Mouse (Mus musculus): ENCODE data around the gene Adar.

The Adar gene

DNA sequence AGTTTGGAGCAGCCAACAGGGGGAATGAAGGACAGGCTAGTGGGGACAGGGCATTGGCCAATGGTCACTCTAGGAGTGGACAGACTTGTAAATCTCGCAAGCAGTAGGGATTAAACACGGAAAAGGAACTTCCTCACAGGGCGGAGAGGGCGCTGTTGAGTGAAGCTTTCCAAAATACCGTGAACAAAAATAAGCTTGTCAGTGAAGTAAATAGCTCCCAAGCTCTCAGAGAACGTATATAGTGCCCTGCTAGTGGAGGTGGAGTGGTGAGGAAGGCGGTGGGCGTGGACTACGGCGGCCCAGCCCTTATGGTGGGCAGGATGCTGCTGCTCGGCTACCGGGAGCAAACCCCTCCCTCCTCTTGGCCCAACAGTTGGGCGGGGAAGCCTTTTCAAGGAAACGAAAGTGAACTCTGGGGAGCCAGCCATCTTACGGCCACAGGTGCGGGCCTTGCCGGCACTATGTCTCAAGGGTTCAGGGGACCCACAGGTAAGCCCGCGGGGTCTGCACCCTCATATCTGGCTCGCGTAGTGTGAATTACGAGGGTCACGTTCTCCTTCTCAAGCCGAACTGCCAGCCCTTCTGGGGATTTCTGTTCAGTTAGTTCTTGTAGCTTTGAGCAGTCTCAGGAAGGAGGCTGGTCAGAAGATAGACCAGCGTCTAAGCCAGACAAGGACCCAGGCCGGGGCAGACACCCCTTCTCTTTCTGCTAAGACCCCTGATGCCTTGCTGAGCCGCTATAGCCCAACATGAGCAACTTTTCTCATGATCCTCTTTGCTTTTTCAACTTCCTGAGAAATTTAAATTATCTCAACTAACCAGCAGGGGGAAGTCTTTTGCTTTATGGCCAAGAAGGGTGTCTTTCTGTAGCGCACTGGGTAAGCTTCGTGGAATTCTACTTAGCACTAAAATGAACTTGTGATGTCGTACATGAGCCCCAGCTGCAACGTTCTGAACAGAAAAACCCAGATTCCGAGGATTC lies 15.8 kb downstream of the Adar start:
- in situ Hi-C loops (cut with MboI, MseI): loop anchor here (5.0 kb wide), 1 partner anchor 42 kb away; the partner anchor contains the start of gene Ube2q1

DNA sequence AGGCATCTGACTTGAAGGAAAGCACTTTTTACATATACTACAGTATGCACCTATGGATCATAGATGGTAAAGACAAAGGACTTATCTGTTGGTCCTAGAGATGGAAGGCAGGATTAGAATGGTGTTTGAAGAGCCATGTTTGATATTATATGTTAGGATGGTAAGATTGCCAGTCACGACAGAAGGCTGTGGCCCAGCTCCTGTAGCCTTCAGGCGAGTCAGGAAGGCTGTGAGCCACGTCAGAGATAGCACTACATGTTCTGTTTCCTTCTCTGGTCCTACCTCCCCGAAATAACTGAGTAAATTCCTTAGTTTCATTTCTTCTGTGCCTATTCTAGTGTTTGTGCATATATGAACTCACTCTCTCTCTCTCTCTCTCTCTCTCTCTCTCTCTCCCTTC lies 17.3 kb downstream of the Adar start:
- in situ Hi-C loops (cut with MboI, MseI): loop anchor here (5.0 kb wide), 1 partner anchor 40 kb away; the partner anchor contains the start of gene Ube2q1

GRCm38 (mm10) chr3:89738509-89738908 lies 23.7 kb downstream of the Adar start:
- in situ Hi-C loops (cut with MboI, MseI): no loop called here

DNA sequence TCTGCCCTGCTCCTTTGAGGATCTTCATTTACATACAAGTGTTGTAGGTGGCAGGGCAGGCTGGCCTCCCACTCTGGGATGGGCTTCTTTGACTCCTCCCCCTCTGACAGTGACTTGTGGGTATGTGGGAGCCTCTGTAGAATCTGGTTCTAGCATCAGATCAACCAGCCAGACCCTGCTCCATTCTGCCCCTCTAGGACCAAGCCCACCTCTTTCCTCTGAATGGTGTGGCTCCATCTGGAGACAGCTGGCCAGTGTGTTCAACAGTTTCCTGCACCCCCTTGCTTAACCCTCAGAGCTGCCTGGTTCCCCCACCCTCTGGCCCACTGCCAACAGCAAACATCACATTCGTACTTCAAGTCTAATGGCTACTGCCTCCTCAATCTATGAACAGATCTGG lies 37.5 kb downstream of the Adar start:
- in situ Hi-C loops (cut with MboI, MseI): no loop called here

- in situ Hi-C loops (cut with MboI, MseI): no loop called here
Observed at GRCm38 (mm10) chr3:89755283-89755682, 40.5 kb downstream of the Adar start.

DNA sequence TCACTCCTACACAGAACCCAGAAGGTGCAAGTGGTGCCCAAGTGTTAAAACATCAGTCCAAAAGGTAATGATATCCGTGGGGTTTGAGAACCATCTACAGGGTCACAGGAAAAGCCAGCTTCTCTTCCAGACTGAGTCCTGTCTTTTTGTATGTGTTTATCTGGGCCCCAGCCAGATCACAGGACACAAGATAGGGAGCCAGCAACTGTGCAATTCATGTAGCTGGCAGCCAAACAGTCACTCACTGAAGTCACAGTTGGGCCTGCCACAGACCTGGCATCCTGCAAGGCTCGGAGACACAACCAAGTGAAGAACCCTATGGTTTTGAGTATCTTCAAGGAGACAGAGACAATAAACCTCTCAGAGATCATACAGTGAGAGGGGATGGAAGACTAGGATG lies 43.0 kb downstream of the Adar start:
- in situ Hi-C loops (cut with MboI, MseI): no loop called here

DNA sequence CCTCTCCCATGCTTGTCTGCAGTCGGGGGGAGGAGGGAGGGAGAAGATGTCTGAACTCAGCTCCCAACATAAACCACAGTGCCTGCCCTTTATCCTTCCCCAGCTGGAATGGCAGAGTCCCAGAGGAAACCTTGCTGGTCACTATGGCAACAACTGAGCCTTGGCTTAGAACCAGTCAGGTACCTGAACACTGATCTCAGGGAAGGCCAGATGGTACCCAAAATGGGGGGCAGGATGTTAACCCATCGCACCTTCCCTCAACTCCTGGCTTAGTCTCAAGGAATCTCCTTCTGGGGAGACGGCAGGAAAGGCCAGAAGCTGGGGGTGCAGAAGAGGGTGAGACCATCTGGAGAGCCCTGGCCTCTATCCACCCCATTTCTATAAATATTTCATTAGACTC lies 45.0 kb downstream of the Adar start:
- in situ Hi-C loops (cut with MboI, MseI): no loop called here

DNA sequence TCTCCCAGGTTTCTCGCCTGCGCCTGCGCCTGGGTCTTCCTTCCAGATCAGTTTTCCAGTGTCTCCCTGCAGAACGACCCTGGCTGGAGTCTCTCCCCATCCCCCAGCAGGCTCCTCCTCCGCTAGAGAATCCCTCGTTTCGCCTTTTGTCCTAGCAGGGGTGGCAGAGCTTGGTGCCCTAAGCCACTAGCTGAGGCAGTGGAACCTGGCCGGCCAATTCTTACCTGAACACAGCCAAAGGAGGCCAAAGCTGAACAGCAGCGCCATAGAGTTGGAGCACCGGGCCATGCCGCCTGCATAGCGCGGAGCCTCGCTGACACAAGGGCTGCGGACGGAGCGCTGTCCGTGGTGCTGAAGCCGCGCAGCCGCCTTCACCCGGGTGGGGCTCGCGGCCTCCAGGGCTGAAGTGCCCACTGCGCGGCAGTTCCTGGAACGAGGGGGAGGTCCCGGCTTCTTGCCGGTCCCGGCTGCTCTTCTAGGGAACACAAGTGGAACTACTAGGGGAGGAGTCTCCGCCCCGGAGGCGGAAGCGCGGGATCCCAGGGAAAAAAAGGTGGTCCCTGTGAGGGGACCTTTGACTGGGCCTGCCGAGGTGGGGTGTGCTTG lies 49.4 kb downstream of the Adar start, which contains the start of gene Chrnb2:
Chrnb2 (minus strand) TSS at position 514 of the 606 bp plus-strand sequence.
- in situ Hi-C loops (cut with MboI, MseI): no loop called here

DNA sequence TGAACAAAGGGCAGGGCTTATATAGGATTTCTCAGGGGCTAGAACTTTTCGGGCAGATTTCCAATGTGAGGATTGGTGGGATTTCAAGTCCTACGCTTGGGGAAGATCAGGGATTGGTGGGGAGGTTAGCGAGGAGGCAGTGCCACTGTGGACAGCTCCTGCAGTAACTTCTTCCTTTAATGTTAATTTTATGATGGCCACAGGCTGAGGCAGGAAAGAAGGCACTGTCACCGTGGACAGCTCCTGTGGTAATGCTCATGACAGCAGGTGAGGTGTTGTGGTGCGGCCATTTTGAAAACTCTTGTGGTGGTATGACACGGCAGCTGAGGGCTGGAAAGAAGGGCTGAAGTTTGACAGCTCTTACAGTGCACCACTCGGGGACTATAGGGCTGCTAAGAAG lies 54.8 kb downstream of the Adar start:
- in situ Hi-C loops (cut with MboI, MseI): no loop called here

DNA sequence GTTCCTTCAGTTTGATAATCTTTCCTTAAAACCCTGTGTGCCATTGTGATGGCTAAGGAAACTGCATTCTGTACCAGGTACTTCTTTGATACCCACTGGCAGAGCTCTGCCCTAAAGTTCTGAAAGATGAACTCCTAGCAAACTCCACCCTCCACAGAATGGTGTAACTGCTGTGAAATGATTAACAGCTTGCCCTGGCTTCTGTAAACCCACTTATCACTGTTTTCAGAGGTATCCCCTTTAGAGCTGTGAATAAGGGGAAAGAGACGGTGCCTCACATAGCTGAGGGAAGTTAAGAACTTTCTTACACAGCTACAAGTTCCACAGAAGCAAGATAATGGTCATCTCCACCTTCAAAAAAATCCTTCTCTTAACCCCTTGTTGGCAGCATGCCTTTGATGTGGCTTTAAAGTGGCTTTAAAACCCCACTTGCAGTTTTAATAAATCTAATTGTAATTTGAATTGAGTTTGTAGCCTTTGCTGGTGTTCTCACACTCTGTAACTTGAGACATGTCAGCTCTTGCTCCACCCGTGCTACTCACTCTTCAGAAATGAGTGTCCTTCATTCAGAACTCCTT lies 55.7 kb downstream of the Adar start:
- in situ Hi-C loops (cut with MboI, MseI): loop anchor here (5.0 kb wide), 1 partner anchor 38 kb away; no protein-coding TSS in a partner anchor

GRCm38 (mm10) chr3:89772588-89772967 lies 57.8 kb downstream of the Adar start:
- in situ Hi-C loops (cut with MboI, MseI): loop anchor here (5.0 kb wide), 1 partner anchor 40 kb away; no protein-coding TSS in a partner anchor

DNA sequence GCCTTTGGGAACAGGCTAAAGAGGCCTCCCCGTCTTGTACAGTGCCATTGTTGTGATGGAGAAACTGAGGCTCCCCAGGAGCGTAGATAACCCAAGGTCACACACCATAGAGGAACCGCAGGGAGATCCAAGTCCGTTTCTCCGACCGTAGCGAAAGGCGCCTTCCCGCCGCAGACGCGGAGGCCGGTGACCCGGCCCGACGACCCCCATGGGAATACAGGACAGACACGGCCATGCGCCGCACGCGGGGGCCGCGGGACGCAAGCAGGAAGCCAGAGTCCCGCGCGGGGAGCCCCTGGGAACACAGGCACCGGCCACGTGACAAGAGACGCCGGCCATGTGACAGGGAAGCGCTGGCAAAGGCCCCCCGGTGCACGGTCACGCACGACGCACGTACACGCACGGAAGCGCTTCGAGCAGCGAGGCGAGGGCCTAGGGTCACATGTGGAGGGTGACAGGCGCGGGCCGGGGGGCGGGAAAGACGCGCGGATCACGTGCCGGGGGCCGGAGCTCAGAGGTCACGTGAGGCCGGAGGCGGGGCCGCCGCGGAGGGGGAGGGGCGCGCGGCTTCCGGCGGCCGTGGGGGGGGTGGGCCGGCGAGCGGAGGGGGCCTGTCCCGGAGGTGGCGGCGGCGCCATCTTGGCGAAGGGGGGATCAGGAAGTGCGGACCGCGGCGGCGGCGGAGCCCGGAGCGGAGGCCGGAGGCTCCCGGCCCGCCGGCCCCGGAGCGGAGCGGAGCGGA lies 58.3 kb downstream of the Adar start, which contains the start of gene Ube2q1:
Ube2q1 (plus strand) TSS at position 649 of the 742 bp plus-strand sequence.
- in situ Hi-C loops (cut with MboI, MseI): loop anchor here (5.0 kb wide), 1 partner anchor 41 kb away; no protein-coding TSS in a partner anchor

- in situ Hi-C loops (cut with MboI, MseI): loop anchor here (5.0 kb wide), 1 partner anchor 41 kb away; no protein-coding TSS in a partner anchor
Observed at GRCm38 (mm10) chr3:89773740-89774211, 59.0 kb downstream of the Adar start.

DNA sequence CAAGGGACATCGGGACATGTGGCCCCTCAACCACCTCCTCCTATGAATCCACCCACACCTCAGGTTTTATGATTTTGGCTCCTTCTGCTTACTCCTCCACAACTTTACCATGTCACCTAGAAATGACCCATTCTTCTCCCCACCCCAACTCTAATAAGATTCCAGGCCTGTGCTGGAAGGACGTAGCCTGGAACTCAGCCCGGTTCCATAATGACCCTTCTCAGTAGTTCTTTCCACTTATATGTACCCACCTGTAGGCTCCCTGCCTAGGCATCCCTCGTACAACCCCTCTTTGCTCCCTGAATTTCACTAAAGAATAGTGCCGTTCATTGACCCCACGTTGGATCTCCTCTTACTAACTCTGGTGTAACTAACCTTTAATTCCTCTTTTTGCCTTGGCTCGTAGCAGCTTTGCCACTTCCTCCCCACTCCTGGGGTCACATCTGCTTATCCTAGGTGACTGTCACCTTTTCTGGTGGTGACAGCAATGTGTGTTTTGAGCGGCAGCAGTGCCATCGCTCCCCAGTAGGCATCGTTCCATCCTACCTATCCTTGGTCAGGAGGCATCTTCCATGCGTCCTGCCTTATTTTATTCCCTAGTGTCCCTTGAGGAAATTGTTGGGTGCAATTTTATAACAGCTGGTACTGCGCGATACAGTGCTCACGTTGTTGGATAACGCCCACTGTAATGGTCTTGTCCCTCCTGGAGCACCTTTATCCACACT lies 59.6 kb downstream of the Adar start:
- in situ Hi-C loops (cut with MboI, MseI): loop anchor here (5.0 kb wide), 1 partner anchor 42 kb away; no protein-coding TSS in a partner anchor

DNA sequence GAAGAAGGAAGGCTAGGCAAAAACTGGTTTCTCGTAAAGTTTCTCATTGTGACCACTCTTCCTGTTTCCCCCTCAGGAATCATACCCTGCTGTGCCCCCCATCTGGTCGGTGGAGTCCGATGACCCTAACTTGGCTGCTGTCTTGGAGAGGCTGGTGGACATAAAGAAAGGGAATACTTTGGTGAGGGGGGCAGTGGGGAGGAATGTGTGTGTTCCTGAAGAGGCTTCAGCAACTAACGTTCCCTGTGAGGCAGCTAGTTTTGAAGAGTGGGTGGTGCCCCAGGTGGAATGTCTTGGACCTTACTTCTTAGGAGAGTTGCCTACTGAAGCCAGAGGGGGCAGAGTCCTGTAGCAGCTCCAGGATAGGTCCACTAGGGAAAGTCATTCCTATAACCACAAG lies 61.2 kb downstream of the Adar start:
- in situ Hi-C loops (cut with MboI, MseI): no loop called here

DNA sequence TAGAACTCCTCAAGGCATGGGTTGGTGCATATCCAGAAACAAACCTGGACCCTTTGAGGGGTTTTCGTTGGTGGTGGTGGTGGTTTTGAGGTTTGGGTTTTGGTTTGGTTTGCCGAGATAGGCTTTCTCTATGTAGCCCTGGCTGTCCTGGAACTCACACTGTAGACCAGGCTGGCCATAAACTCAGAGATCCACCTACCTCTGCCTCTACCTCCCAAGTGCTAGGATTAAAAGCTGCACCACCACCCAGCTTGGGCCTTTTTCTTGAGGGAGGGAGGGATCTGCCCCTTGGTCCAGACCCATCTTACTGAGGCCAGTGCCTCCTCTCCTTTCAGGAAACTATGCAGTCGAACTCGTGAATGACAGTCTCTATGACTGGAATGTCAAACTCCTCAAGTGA lies 65.3 kb downstream of the Adar start:
- in situ Hi-C loops (cut with MboI, MseI): no loop called here

- in situ Hi-C loops (cut with MboI, MseI): no loop called here
Observed at GRCm38 (mm10) chr3:89781640-89782039, 66.8 kb downstream of the Adar start.

GRCm38 (mm10) chr3:89784991-89785753 lies 70.3 kb downstream of the Adar start:
- in situ Hi-C loops (cut with MboI, MseI): no loop called here

DNA sequence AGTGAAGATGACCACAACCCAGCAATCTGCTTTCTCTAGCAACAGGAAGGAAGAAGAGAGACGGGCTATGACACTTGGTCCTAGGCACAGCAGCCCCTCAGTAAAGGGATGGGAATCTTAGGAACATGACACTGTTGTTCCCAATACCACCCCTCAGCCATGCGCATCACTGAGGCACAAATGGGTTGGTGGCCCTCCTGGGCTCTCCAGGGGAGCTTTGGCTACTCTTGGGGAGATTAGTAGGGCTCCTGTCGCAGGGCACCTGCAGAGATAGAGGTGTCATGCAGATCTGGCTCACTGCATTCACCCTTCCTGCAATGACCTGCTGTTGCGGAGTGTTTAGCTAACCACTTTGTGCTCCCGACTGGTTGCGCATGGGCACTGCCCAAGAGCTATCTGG lies 71.5 kb downstream of the Adar start:
- in situ Hi-C loops (cut with MboI, MseI): no loop called here
